Comparison of ENCODE assay signal across 28 mouse cellular contexts in the genomic region with DNA sequence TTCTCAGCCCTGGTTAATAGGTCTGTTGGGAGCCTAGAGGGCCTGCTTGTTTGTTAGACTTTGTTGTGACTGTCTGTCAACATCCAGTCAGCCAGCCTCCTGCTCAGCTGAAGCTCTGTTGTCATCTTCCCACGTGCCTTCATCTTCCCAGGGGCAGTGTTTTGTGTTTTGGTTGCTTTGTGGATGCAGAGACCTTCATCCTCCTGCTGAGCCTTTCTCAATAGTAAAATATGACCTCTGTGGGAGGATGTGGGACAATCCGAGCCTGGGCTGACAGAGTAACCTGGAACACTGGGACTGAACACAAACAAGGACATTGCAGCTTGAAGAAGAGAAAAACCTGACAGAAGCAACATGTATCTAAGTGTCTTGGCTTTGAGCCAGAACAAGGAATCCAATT.
A peak's percentile ranks its signal among the peaks of the same experiment; 100 is the strongest.
DNase-seq lines count a peak whose midpoint lies in the region; ATAC-seq lines count a peak whose summit lies in the region.
"Had no signal": no experiment of that assay in that cellular context is flagged by ENCODE, and none has a peak within 500 bp of the region (broad histone marks: within the 10 kb centered on the region; RNA-seq: fewer than 3 reads in every experiment).

No protein-coding gene starts in this region.

- peak; percentile 21 for DNase-seq in adrenal gland, adult 2 months
- no peak for DNase-seq in adrenal gland, postnatal 25 days
- peak; percentile 6 for DNase-seq in midbrain, embryonic 14.5 days
- DNase-seq in midbrain, embryonic 11.5 days (ENCODE audit: low spot score, missing footprints): no peak
- DNase-seq in gonadal fat pad, adult 2 months (ENCODE audit: low read depth): peak; percentile 65
- DNase-seq in left cerebral cortex, adult 11 months (ENCODE audit: low spot score): no peak
- DNase-seq: cerebellum, adult 2 months; cerebellum, postnatal 14 days; forebrain, postnatal 0 days; heart, postnatal 14 days; kidney, adult 11 months; kidney, postnatal 14 days; layer of hippocampus, adult 9-11 months; lung, embryonic 14.5 days; right cerebral cortex, postnatal 14 days had no signal

- H3K36me3 ChIP-seq in liver, embryonic 16.5 days (ENCODE audit: control insufficient read depth, insufficient read depth): no peaks in the 10 kb centered on the region
- H3K36me3 ChIP-seq in liver, embryonic 12.5 days: no peaks in the 10 kb centered on the region
- H3K36me3 ChIP-seq in midbrain, embryonic 14.5 days (ENCODE audit: control insufficient read depth, insufficient read depth, low read length): no peaks in the 10 kb centered on the region
- no peaks in the 10 kb centered on the region for H3K36me3 ChIP-seq in midbrain, embryonic 11.5 days (ENCODE audit: control insufficient read depth, insufficient read depth, low read length)
- H3K36me3 ChIP-seq: heart, embryonic 13.5 days; hindbrain, embryonic 10.5 days; hindbrain, embryonic 15.5 days; limb, embryonic 12.5 days; midbrain, embryonic 12.5 days; neural tube, embryonic 13.5 days; stomach, embryonic 15.5 days had no signal

- no peaks in the 10 kb centered on the region for H3K27me3 ChIP-seq in liver, embryonic 16.5 days (ENCODE audit: control insufficient read depth, insufficient read depth, low read depth, low read length)
- H3K27me3 ChIP-seq in liver, embryonic 12.5 days (replicated peaks): no peaks in the 10 kb centered on the region
- no peaks in the 10 kb centered on the region for H3K27me3 ChIP-seq in midbrain, embryonic 14.5 days (ENCODE audit: control insufficient read depth, insufficient read depth, low read length)
- H3K27me3 ChIP-seq in midbrain, embryonic 11.5 days (ENCODE audit: control insufficient read depth, insufficient read depth, low read length): no peaks in the 10 kb centered on the region
- H3K27me3 ChIP-seq: CH12.LX; heart, embryonic 13.5 days; hindbrain, embryonic 15.5 days; limb, embryonic 12.5 days; midbrain, embryonic 12.5 days; neural tube, embryonic 13.5 days; stomach, embryonic 15.5 days had no signal

- no peak overlapping the region for H3K4me2 ChIP-seq in liver, embryonic 16.5 days (ENCODE audit: low read depth, low read length)
- no peak overlapping the region for H3K4me2 ChIP-seq in liver, embryonic 12.5 days
- H3K4me2 ChIP-seq in midbrain, embryonic 14.5 days (ENCODE audit: low read length): no peak overlapping the region
- no peak overlapping the region for H3K4me2 ChIP-seq in midbrain, embryonic 11.5 days
- H3K4me2 ChIP-seq: heart, embryonic 13.5 days; hindbrain, embryonic 15.5 days; limb, embryonic 12.5 days; liver, embryonic 11.5 days; lung, embryonic 14.5 days; midbrain, embryonic 12.5 days; neural tube, embryonic 13.5 days; stomach, embryonic 15.5 days had no signal

- no peaks in the 10 kb centered on the region for H3K9me3 ChIP-seq in liver, embryonic 16.5 days (replicated peaks; ENCODE audit: control insufficient read depth, low read length)
- H3K9me3 ChIP-seq in liver, embryonic 12.5 days (replicated peaks): no peaks in the 10 kb centered on the region
- no peaks in the 10 kb centered on the region for H3K9me3 ChIP-seq in midbrain, embryonic 14.5 days (ENCODE audit: control insufficient read depth, low read length)
- no peaks in the 10 kb centered on the region for H3K9me3 ChIP-seq in midbrain, embryonic 11.5 days (ENCODE audit: control insufficient read depth, low read length)
- H3K9me3 ChIP-seq: heart, embryonic 13.5 days; hindbrain, embryonic 10.5 days; hindbrain, embryonic 15.5 days; limb, embryonic 12.5 days; midbrain, embryonic 12.5 days; neural tube, embryonic 13.5 days; stomach, embryonic 15.5 days had no signal

- peak; percentile 25; the same call in 1 of the 2 replicates for ATAC-seq in liver, embryonic 16.5 days (ENCODE audit: low read depth)
- no peak for ATAC-seq in liver, embryonic 12.5 days
- no peak for ATAC-seq in midbrain, embryonic 14.5 days (ENCODE audit: low FRiP score, low TSS enrichment)
- no peak for ATAC-seq in midbrain, embryonic 11.5 days (ENCODE audit: low FRiP score)
- ATAC-seq: forebrain, postnatal 0 days; inflammation-experienced regulatory T-cells, adult 6 months had no signal

- WGBS in liver, embryonic 16.5 days (ENCODE audit: insufficient replicate concordance): 34% methylated on average over 2 of the region's 2 CpGs
- WGBS in liver, embryonic 12.5 days (ENCODE audit: insufficient replicate concordance): 40% methylated on average over 2 of the region's 2 CpGs
- WGBS in midbrain, embryonic 14.5 days: 28% methylated on average over 2 of the region's 2 CpGs
- 17% methylated on average over 2 of the region's 2 CpGs for WGBS in midbrain, embryonic 11.5 days

- H3K4me3 ChIP-seq in liver, embryonic 16.5 days (ENCODE audit: low read depth, low read length): no peak overlapping the region
- H3K4me3 ChIP-seq in liver, embryonic 12.5 days: no peak overlapping the region
- no peak overlapping the region for H3K4me3 ChIP-seq in midbrain, embryonic 14.5 days (replicated peaks; ENCODE audit: low read depth, low read length)
- H3K4me3 ChIP-seq in midbrain, embryonic 11.5 days (ENCODE audit: low read depth, low read length): no peak overlapping the region
- H3K4me3 ChIP-seq: heart, embryonic 13.5 days; hindbrain, embryonic 10.5 days; hindbrain, embryonic 15.5 days; left cerebral cortex, adult 2 months; limb, embryonic 12.5 days; midbrain, embryonic 12.5 days; neural tube, embryonic 13.5 days; stomach, embryonic 15.5 days had no signal

- no peak overlapping the region for H3K9ac ChIP-seq in liver, embryonic 16.5 days (ENCODE audit: low read depth, low read length)
- no peak overlapping the region for H3K9ac ChIP-seq in liver, embryonic 12.5 days
- H3K9ac ChIP-seq in midbrain, embryonic 14.5 days (replicated peaks; ENCODE audit: low read length): no peak overlapping the region
- no peak overlapping the region for H3K9ac ChIP-seq in midbrain, embryonic 11.5 days (ENCODE audit: low read length)
- H3K9ac ChIP-seq: forebrain, postnatal 0 days; heart, embryonic 13.5 days; hindbrain, embryonic 15.5 days; limb, embryonic 12.5 days; lung, embryonic 14.5 days; midbrain, embryonic 12.5 days; neural tube, embryonic 13.5 days; stomach, embryonic 15.5 days had no signal

- H3K27ac ChIP-seq in liver, embryonic 16.5 days (ENCODE audit: low read length): no peak overlapping the region
- no peak overlapping the region for H3K27ac ChIP-seq in liver, embryonic 12.5 days
- no peak overlapping the region for H3K27ac ChIP-seq in midbrain, embryonic 14.5 days (replicated peaks; ENCODE audit: low read depth, low read length)
- no peak overlapping the region for H3K27ac ChIP-seq in midbrain, embryonic 11.5 days (ENCODE audit: low read depth, low read length)
- H3K27ac ChIP-seq: heart, embryonic 13.5 days; hindbrain, embryonic 10.5 days; hindbrain, embryonic 15.5 days; left cerebral cortex, adult 2 months; limb, embryonic 12.5 days; midbrain, embryonic 12.5 days; neural tube, embryonic 13.5 days; stomach, embryonic 15.5 days had no signal

- peaks cover 2% of the 10 kb centered on the region; the same call in 1 of the 2 replicates for H3K4me1 ChIP-seq in liver, embryonic 16.5 days (ENCODE audit: control insufficient read depth, low read depth, low read length)
- H3K4me1 ChIP-seq in liver, embryonic 12.5 days: no peaks in the 10 kb centered on the region
- H3K4me1 ChIP-seq in midbrain, embryonic 14.5 days (ENCODE audit: control insufficient read depth, insufficient read depth, low read length): no peaks in the 10 kb centered on the region
- no peaks in the 10 kb centered on the region for H3K4me1 ChIP-seq in midbrain, embryonic 11.5 days (ENCODE audit: control insufficient read depth, insufficient read depth, low read length)
- H3K4me1 ChIP-seq: heart, embryonic 13.5 days; hindbrain, embryonic 10.5 days; hindbrain, embryonic 15.5 days; midbrain, embryonic 12.5 days; neural tube, embryonic 13.5 days; stomach, embryonic 15.5 days had no signal

Comparison
In these comparisons a context has a peak if more than half of its experiments do, and no peak if none do; other contexts are left out.
1. DNase-seq: peak in adrenal gland, adult 2 months (single experiment), midbrain, embryonic 14.5 days (single experiment) and gonadal fat pad, adult 2 months (single experiment); none in adrenal gland, postnatal 25 days (single experiment), midbrain, embryonic 11.5 days (single experiment) and left cerebral cortex, adult 11 months (single experiment).